Mouse (Mus musculus): ENCODE results near the gene Hist2h2ab.

DNA sequence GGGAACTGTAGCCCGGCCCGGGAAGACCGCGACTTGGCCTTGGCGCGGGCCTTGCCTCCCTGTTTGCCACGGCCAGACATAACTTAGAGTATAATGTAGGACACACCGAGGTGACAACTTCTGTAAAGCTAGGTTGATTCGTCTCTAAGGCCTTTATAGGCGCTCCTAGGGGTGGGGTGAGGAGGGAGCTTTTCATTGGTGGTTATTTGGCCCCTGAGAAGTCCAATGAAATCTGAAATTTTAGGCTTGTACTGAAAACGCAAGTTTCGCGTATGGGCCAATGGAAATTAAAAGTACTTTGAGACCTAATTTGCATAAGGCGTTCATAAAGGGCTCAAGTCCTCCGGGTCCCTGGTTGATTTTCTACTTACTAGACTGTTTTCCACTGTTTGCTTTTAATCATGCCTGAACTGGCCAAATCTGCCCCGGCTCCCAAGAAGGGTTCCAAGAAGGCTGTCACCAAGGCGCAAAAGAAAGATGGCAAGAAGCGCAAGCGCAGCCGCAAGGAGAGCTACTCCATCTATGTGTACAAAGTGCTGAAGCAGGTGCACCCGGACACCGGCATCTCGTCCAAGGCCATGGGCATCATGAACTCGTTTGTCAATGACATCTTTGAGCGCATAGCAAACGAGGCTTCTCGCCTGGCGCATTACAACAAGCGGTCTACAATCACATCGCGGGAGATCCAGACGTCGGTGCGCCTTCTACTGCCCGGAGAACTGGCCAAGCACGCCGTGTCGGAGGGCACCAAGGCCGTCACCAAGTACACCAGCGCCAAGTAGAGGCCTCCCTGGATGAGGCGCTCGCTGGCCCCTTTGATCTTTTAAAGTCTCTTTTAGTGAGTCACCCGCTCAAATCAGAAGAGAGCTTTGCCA, 1.3 kb downstream of the Hist2h2ab start, which contains the start of the genes Hist2h2ac and Hist2h2be:
- TF ChIP-seq CTCF (IDR thresholded peaks at IDR 0.05; ENCODE audit: low read depth) (no peak; the same call in 1 of the 2 replicates), EP300 (IDR thresholded peaks at IDR 0.05; ENCODE audit: low read depth) (peak; percentile 71; the same call in 1 of the 2 replicates)
